Mouse (Mus musculus): ENCODE measurements around the gene Rab33b.
A peak's percentile ranks its signal among the peaks of the same experiment; 100 is the strongest.

The Rab33b gene

DNA sequence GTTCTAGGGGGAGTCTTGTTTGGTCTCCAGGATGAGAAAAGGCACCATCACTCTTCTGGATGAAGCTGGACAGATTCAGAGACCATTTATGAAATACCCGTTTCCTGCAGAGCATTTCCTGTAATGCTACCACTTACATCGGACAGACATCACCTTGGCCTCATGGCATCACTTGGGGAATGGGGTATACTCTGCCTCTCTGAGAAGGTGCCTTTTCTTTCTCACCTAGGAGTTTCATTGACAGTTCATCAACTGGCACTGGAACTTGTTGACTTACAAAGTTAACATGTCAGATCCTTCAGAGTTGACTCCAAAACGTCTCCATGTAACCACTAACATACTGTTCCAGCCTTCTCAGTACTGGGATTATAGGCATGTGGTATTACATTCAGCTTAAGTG, 939 bp upstream of the Rab33b start:
- Histone ChIP-seq H3K4me1 (replicated peaks; ENCODE audit: low read depth, low read length) (peaks cover 22% of the 10 kb centered on the region), H3K27me3 (ENCODE audit: insufficient read depth, low read length) (peaks cover 6% of the 10 kb centered on the region; the same call in 1 of the 2 replicates), H3K4me3 (replicated peaks; ENCODE audit: low read length) (peak overlapping the region; percentile 96), H3K9me3 (ENCODE audit: low read length) (no peaks in the 10 kb centered on the region), H3K36me3 (ENCODE audit: insufficient read depth, low read length) (peaks cover 4% of the 10 kb centered on the region; the same call in 1 of the 2 replicates)
- TF ChIP-seq CTCF (conservative IDR thresholded peaks at IDR 0.05; ENCODE audit: low read length) (no peak), POU5F1 (IDR thresholded peaks at IDR 0.05; ENCODE audit: borderline replicate concordance, low read length) (no peak), NANOG (IDR thresholded peaks at IDR 0.05; ENCODE audit: borderline replicate concordance, low read length) (no peak)

DNA sequence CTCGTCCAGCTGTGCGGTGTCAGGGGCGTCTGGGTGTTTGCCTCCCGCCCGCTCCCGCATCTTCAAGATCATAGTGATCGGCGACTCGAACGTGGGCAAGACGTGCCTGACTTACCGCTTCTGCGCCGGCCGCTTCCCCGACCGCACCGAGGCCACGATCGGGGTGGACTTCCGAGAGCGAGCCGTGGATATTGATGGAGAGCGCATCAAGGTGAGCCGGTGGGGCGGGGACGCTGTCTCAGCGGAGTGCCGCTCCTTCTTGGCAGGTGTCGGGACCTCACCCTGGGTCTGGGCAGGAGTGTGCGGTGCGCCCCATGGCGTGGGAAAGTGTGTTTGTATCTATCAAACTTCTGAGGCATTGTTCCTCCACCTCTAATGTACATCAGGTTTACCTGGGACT, 650 bp downstream of the Rab33b start:
- H3K4me1 ChIP-seq (replicated peaks; ENCODE audit: low read depth, low read length) = peaks cover 22% of the 10 kb centered on the region
- H3K27me3 ChIP-seq (ENCODE audit: insufficient read depth, low read length) = peaks cover 6% of the 10 kb centered on the region; the same call in 1 of the 2 replicates
- TF ChIP-seq CTCF (conservative IDR thresholded peaks at IDR 0.05; ENCODE audit: low read length) = no peak
- no peak for TF ChIP-seq POU5F1 (IDR thresholded peaks at IDR 0.05; ENCODE audit: borderline replicate concordance, low read length)
- TF ChIP-seq NANOG (IDR thresholded peaks at IDR 0.05; ENCODE audit: borderline replicate concordance, low read length) = no peak
- no peaks in the 10 kb centered on the region for H3K9me3 ChIP-seq (ENCODE audit: low read length)
- H3K36me3 ChIP-seq (ENCODE audit: insufficient read depth, low read length) = peaks cover 8% of the 10 kb centered on the region
- peak overlapping the region; percentile 96 for H3K4me3 ChIP-seq (replicated peaks; ENCODE audit: low read length)

DNA sequence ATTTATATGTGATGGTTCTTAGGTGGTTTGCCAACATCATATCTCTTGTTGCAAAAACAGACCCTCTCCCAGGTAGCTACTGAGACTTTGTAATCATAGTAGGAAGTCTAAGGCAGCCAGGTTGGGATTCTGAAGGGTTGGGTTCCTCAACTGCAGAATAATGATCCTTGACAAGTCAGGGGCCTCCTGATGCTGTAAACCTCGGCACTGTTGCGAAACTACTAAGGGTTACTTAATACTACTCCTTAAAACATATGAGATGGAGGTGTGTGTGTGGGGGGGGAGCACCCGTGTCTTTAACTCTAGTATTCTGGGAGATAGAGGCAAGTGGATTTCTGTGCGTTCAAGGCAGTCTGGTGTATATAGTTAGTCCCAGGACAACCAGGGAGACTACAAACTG, 1.6 kb downstream of the Rab33b start:
- peaks cover 6% of the 10 kb centered on the region; the same call in 1 of the 2 replicates for H3K27me3 ChIP-seq (ENCODE audit: insufficient read depth, low read length)
- no peaks in the 10 kb centered on the region for H3K9me3 ChIP-seq (ENCODE audit: low read length)
- 0 out of 2 replicates have a peak overlapping the region, but pooled peaks have one; percentile 96 for H3K4me3 ChIP-seq (replicated peaks; ENCODE audit: low read length)
- TF ChIP-seq CTCF (conservative IDR thresholded peaks at IDR 0.05; ENCODE audit: low read length) (no peak), NANOG (IDR thresholded peaks at IDR 0.05; ENCODE audit: borderline replicate concordance, low read length) (no peak), POU5F1 (IDR thresholded peaks at IDR 0.05; ENCODE audit: borderline replicate concordance, low read length) (no peak)
- H3K36me3 ChIP-seq (ENCODE audit: insufficient read depth, low read length) = peaks cover 8% of the 10 kb centered on the region
- H3K4me1 ChIP-seq (replicated peaks; ENCODE audit: low read depth, low read length) = peaks cover 22% of the 10 kb centered on the region

DNA sequence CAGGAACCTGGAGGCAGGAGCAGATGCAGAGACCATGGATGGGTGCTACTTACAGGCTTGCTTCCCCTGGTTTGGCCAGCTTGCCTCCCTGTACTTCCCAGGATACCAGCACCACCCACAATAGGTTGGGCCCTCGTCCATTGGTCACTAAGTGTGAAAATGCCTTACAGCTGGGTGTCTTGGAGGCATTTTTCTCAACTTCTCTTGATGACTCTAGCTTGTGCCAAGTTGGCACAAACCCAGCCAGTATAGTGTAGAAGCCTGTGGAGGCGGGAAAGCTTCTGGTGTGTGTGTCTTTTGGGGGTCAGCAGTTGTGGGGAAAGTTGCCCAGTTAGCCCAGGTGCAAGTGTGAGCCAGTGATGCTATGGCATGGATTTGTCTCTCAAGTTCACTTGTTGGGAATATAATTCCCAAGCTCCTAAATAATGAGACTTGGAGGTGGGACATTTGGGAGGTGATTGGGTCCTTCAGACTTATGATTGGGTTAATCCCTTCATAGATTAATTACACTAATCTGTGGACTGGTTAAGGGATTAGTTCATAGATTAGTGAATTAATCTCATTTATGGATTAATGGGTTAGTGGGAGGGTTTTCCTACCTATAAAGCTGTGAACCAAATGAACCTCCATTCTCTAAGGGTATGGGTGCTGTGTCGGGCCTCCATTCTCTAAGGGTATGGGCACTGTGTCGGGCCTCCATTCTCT, 2.9 kb downstream of the Rab33b start:
- TF ChIP-seq NANOG (IDR thresholded peaks at IDR 0.05; ENCODE audit: borderline replicate concordance, low read length) (no peak), CTCF (conservative IDR thresholded peaks at IDR 0.05; ENCODE audit: low read length) (no peak), POU5F1 (IDR thresholded peaks at IDR 0.05; ENCODE audit: borderline replicate concordance, low read length) (no peak)
- peaks cover 22% of the 10 kb centered on the region for H3K4me1 ChIP-seq (replicated peaks; ENCODE audit: low read depth, low read length)
- H3K9me3 ChIP-seq (ENCODE audit: low read length) = no peaks in the 10 kb centered on the region
- peaks cover 8% of the 10 kb centered on the region for H3K36me3 ChIP-seq (ENCODE audit: insufficient read depth, low read length)
- H3K4me3 ChIP-seq (replicated peaks; ENCODE audit: low read length) = no peak overlapping the region
- H3K27me3 ChIP-seq (ENCODE audit: insufficient read depth, low read length) = peaks cover 6% of the 10 kb centered on the region; the same call in 1 of the 2 replicates

DNA sequence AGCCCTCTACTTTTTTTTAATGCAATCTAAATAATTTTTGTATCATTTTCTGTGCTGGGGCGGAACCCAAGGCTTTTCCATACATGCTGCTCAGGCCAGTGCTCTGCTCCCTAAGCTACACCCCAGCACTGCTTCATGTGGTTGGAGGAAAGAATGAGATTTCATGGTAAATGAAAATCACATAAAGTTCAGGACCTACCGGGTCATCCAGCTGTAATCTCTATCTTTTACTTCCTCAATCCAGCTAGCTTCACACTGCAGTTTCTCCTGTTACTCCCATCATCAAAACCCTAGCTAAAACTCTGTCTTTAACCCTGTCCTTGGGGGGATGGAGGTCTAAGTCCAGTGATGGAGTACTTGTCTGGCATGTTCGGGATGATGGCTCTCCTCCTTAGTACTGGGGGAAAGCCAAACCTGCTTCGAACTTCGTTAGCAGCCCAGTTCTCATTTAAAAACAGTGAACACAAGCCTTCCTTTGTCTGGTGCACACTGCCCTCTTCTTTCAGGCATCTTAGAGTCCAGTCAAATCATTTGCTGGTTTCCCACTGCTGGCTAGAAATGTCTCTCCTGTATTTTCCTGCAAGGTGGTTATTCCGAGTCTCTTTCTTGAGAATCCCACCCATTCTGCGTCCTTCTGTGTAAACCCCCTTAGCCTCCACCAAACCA, 6.5 kb downstream of the Rab33b start:
- TF ChIP-seq CTCF (conservative IDR thresholded peaks at IDR 0.05; ENCODE audit: low read length) = no peak
- no peak for TF ChIP-seq POU5F1 (IDR thresholded peaks at IDR 0.05; ENCODE audit: borderline replicate concordance, low read length)
- TF ChIP-seq NANOG (IDR thresholded peaks at IDR 0.05; ENCODE audit: borderline replicate concordance, low read length) = no peak
- H3K27me3 ChIP-seq (ENCODE audit: insufficient read depth, low read length) = no peaks in the 10 kb centered on the region
- no peaks in the 10 kb centered on the region for H3K9me3 ChIP-seq (ENCODE audit: low read length)
- peaks cover 22% of the 10 kb centered on the region for H3K4me1 ChIP-seq (replicated peaks; ENCODE audit: low read depth, low read length)
- H3K36me3 ChIP-seq (ENCODE audit: insufficient read depth, low read length) = peaks cover 28% of the 10 kb centered on the region
- no peak overlapping the region for H3K4me3 ChIP-seq (replicated peaks; ENCODE audit: low read length)

DNA sequence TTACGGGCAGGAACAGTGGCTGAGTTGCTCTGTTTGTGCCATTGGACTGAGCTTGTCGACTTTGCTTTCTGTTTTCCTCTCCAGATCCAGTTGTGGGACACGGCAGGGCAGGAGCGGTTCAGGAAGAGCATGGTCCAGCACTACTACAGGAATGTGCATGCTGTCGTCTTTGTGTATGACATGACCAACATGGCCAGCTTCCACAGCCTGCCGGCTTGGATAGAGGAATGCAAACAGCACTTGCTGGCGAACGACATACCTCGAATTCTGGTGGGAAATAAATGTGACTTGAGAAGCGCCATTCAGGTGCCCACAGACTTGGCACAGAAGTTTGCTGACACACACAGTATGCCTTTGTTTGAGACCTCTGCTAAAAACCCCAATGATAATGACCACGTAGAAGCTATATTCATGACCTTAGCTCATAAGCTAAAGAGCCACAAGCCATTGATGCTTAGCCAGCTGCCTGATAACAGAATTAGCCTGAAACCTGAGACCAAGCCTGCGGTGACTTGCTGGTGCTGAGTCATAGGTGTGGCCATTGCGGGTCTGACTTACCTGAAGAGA, 9.6 kb downstream of the Rab33b start:
- H3K36me3 ChIP-seq (ENCODE audit: insufficient read depth, low read length) = peaks cover 22% of the 10 kb centered on the region
- no peak overlapping the region for H3K4me3 ChIP-seq (replicated peaks; ENCODE audit: low read length)
- peaks cover 12% of the 10 kb centered on the region for H3K9me3 ChIP-seq (ENCODE audit: low read length)
- peaks cover 16% of the 10 kb centered on the region for H3K4me1 ChIP-seq (replicated peaks; ENCODE audit: low read depth, low read length)
- TF ChIP-seq CTCF (conservative IDR thresholded peaks at IDR 0.05; ENCODE audit: low read length) = no peak
- TF ChIP-seq POU5F1 (IDR thresholded peaks at IDR 0.05; ENCODE audit: borderline replicate concordance, low read length) = no peak
- no peak for TF ChIP-seq NANOG (IDR thresholded peaks at IDR 0.05; ENCODE audit: borderline replicate concordance, low read length)
- no peaks in the 10 kb centered on the region for H3K27me3 ChIP-seq (ENCODE audit: insufficient read depth, low read length)

DNA sequence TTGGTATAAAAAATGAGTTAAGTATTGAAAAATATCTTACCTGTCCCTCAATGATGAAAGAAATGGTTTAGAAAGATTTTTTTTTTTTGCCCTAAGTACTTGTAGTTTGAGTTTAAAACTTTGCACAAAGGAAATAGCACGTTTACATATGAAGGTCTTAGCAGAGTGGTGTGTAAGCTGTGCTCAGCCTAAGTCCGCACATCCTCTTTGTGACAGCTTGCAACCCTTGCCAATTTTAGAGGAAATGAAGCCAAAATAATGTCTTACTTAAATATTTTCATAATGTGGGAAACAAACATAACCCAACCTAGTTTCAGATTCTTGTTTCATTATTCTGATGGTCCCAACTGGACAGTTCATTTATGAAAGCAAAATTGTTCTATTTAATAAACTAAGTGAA, 10.7 kb downstream of the Rab33b start:
- H3K27me3 ChIP-seq (ENCODE audit: insufficient read depth, low read length) = no peaks in the 10 kb centered on the region
- no peak overlapping the region for H3K4me3 ChIP-seq (replicated peaks; ENCODE audit: low read length)
- H3K4me1 ChIP-seq (replicated peaks; ENCODE audit: low read depth, low read length) = peaks cover 16% of the 10 kb centered on the region
- TF ChIP-seq POU5F1 (IDR thresholded peaks at IDR 0.05; ENCODE audit: borderline replicate concordance, low read length) = no peak
- TF ChIP-seq NANOG (IDR thresholded peaks at IDR 0.05; ENCODE audit: borderline replicate concordance, low read length) = no peak
- no peak for TF ChIP-seq CTCF (conservative IDR thresholded peaks at IDR 0.05; ENCODE audit: low read length)
- peaks cover 20% of the 10 kb centered on the region for H3K36me3 ChIP-seq (ENCODE audit: insufficient read depth, low read length)
- peaks cover 12% of the 10 kb centered on the region for H3K9me3 ChIP-seq (ENCODE audit: low read length)

DNA sequence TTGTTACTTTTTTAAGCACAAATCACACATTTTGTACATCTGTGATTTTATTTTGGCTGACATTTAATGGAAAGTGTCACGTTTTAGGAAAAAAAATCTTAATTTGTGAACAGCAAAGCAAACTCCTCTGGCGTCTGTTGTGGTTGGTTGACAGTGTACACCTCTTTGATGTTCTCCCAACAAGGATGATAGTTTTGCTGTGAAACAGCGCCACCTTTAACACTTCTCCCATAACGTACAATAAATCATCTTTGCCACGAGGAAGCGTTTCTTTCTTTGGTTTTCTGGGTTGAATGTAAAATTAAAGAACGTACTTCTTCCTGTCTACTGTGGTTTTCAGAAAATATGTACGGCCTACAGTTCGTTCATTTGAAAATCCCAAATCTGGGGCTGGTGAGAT, 11.9 kb downstream of the Rab33b start:
- Histone ChIP-seq H3K36me3 (ENCODE audit: insufficient read depth, low read length) (peaks cover 20% of the 10 kb centered on the region), H3K4me1 (replicated peaks; ENCODE audit: low read depth, low read length) (peaks cover 16% of the 10 kb centered on the region), H3K27me3 (ENCODE audit: insufficient read depth, low read length) (no peaks in the 10 kb centered on the region), H3K4me3 (replicated peaks; ENCODE audit: low read length) (no peak overlapping the region), H3K9me3 (ENCODE audit: low read length) (peaks cover 12% of the 10 kb centered on the region)
- no peak for TF ChIP-seq POU5F1 (IDR thresholded peaks at IDR 0.05; ENCODE audit: borderline replicate concordance, low read length)
- no peak for TF ChIP-seq CTCF (conservative IDR thresholded peaks at IDR 0.05; ENCODE audit: low read length)
- TF ChIP-seq NANOG (IDR thresholded peaks at IDR 0.05; ENCODE audit: borderline replicate concordance, low read length) = no peak
